Mouse (Mus musculus) liver, embryonic 13.5 days (tissue): ENCODE measurements around the gene Ak7. TPM values are rescaled to one million over a fixed set of nuclear protein-coding genes. Genes with fewer than 3 reads are reported as not detected.

ENCODE experiments used
- ATAC-seq: fragments of 200-750 bp; cut with Nextera tagmentation; 2 replicates; pipeline ENCODE4 v1.8.0; 2017; ENCODE audit warnings: low read depth, mild to moderate bottlenecking, moderate number of reproducible peaks, moderate library complexity
- DNase-seq: peaks from one replicate; pipeline ENCODE4 v3.0.0; 2022
- H3K27ac ChIP-seq: fragments of 300-500 bp; sonication (generic); 2 replicates; pipeline ENCODE4 v1.5.1; 2015; ENCODE audit warnings: moderate library complexity, mild to moderate bottlenecking, inconsistent platforms
- H3K27me3 ChIP-seq: fragments of 300-500 bp; sonication (generic); 2 replicates; pipeline ENCODE4 v1.6.1; 2015; ENCODE audit warnings: mild to moderate bottlenecking, inconsistent platforms
- H3K36me3 ChIP-seq: fragments of 300-500 bp; sonication (generic); 2 replicates; pipeline ENCODE4 v1.6.1; 2015; ENCODE audit warnings: mild to moderate bottlenecking, inconsistent platforms
- H3K4me1 ChIP-seq: fragments of 300-500 bp; sonication (generic); replicated peaks from 2 replicates; pipeline ENCODE4 v1.6.1; 2015; ENCODE audit warnings: inconsistent platforms
- H3K4me2 ChIP-seq: fragments of 300-500 bp; sonication (generic); 2 replicates; pipeline ENCODE4 v1.6.1; 2015; ENCODE audit warnings: inconsistent platforms, mild to moderate bottlenecking, moderate library complexity
- H3K4me3 ChIP-seq: fragments of 300-500 bp; sonication (generic); replicated peaks from 2 replicates; pipeline ENCODE4 v1.5.1; 2015; ENCODE audit warnings: mild to moderate bottlenecking, inconsistent platforms
- H3K9ac ChIP-seq: fragments of 300-500 bp; sonication (generic); 2 replicates; pipeline ENCODE4 v1.6.1; 2015; ENCODE audit warnings: mild to moderate bottlenecking, inconsistent platforms
- H3K9me3 ChIP-seq: fragments of 300-500 bp; sonication (generic); replicated peaks from 2 replicates; pipeline ENCODE4 v1.6.1; 2016; ENCODE audit warnings: inconsistent platforms
- WGBS: fragments of 180-500 bp; shearing (Covaris S2); methylation state at CpG from one replicate; pipeline ENCODE4 v1.1.7; 2015; ENCODE audit not compliant: insufficient replicate concordance; 5-methylcytosine and 5-hydroxymethylcytosine counted together
- polyA plus RNA-seq: library from polyadenylated mRNA; unstranded; fragments of >200 nt; fragmentation: Nextera tagmentation; extraction: Ambion mirVana; gene quantifications from 2 replicates; pipeline ENCODE4 v1.2.1, GENCODE M21; 2015

Gene Ak7
- polyA plus RNA-seq, 1 experiment from 2014 or later, result 0.03 TPM

- Histone ChIP-seq H3K9ac (no peak overlapping the region), H3K9me3 (no peaks in the 10 kb centered on the region), H3K27me3 (no peaks in the 10 kb centered on the region), H3K4me3 (no peak overlapping the region), H3K4me1 (no peaks in the 10 kb centered on the region), H3K36me3 (0 out of 2 replicates have a peak, but pooled peaks cover 19% of the 10 kb centered on the region), H3K4me2 (no peak overlapping the region), H3K27ac (no peak overlapping the region)
- 88% methylated on average over 2 of the region's 2 CpGs for WGBS
- DNase-seq (no peak), ATAC-seq (no peak)
These were observed 11.8 kb upstream of the Ak7 start for GRCm38 (mm10) chr12:105694021-105694420.

- Histone ChIP-seq H3K4me1 (no peaks in the 10 kb centered on the region), H3K4me2 (no peak overlapping the region), H3K27me3 (no peaks in the 10 kb centered on the region), H3K9ac (no peak overlapping the region), H3K36me3 (peaks cover 21% of the 10 kb centered on the region), H3K4me3 (no peak overlapping the region), H3K27ac (no peak overlapping the region), H3K9me3 (no peaks in the 10 kb centered on the region)
- 78% methylated on average over 7 of the region's 7 CpGs for WGBS
- ATAC-seq, result no peak
- DNase-seq, result no peak
These were observed 9.9 kb upstream of the Ak7 start for GRCm38 (mm10) chr12:105695848-105696247.

- Histone ChIP-seq H3K27ac (no peak overlapping the region), H3K36me3 (peaks cover 14% of the 10 kb centered on the region), H3K9me3 (no peaks in the 10 kb centered on the region), H3K4me3 (no peak overlapping the region), H3K4me1 (no peaks in the 10 kb centered on the region), H3K9ac (no peak overlapping the region), H3K4me2 (no peak overlapping the region), H3K27me3 (no peaks in the 10 kb centered on the region)
- WGBS, result 78% methylated on average over 8 of the region's 8 CpGs
- ATAC-seq (no peak), DNase-seq (no peak)
These were observed 8.5 kb upstream of the Ak7 start for GRCm38 (mm10) chr12:105697104-105697780.

GRCm38 (mm10) chr12:105700433-105700832 lies 5.3 kb upstream of the Ak7 start:
- Histone ChIP-seq H3K27ac (no peak overlapping the region), H3K4me1 (peaks cover 5% of the 10 kb centered on the region), H3K9me3 (no peaks in the 10 kb centered on the region), H3K27me3 (no peaks in the 10 kb centered on the region), H3K4me3 (no peak overlapping the region), H3K4me2 (no peak overlapping the region), H3K36me3 (peaks cover 7% of the 10 kb centered on the region), H3K9ac (no peak overlapping the region)
- 84% methylated on average over 12 of the region's 12 CpGs for WGBS
- DNase-seq (no peak), ATAC-seq (no peak)

- no peaks in the 10 kb centered on the region for H3K9me3 ChIP-seq
- no peaks in the 10 kb centered on the region for H3K36me3 ChIP-seq
- H3K27me3 ChIP-seq, result peaks cover 4% of the 10 kb centered on the region; the same call in 1 of the 2 replicates
- peak; percentile 75 for ATAC-seq
- H3K4me3 ChIP-seq, result peak overlapping the region; percentile 23; the same call in 1 of the 2 replicates
- no peak overlapping the region for H3K27ac ChIP-seq
- no peak overlapping the region for H3K9ac ChIP-seq
- H3K4me2 ChIP-seq, result peak overlapping the region; percentile 54
- WGBS, result 37% methylated on average over 17 of the region's 17 CpGs
- peaks cover 23% of the 10 kb centered on the region for H3K4me1 ChIP-seq
- peak; percentile 59 for DNase-seq
These were observed 12.8 kb downstream of the Ak7 start for GRCm38 (mm10) chr12:105718616-105719015.

- ATAC-seq (no peak), DNase-seq (no peak)
- WGBS, result 64% methylated on average over 3 of the region's 3 CpGs
- H3K9me3 ChIP-seq, result no peaks in the 10 kb centered on the region
- no peak overlapping the region for H3K9ac ChIP-seq
- H3K4me3 ChIP-seq, result no peak overlapping the region
- no peaks in the 10 kb centered on the region for H3K36me3 ChIP-seq
- H3K27ac ChIP-seq, result no peak overlapping the region
- no peak overlapping the region for H3K4me2 ChIP-seq
- H3K27me3 ChIP-seq, result peaks cover 2% of the 10 kb centered on the region; the same call in 1 of the 2 replicates
- H3K4me1 ChIP-seq, result peaks cover 38% of the 10 kb centered on the region
These were observed 14.4 kb downstream of the Ak7 start for GRCm38 (mm10) chr12:105720196-105720595.

- Histone ChIP-seq H3K9me3 (no peaks in the 10 kb centered on the region), H3K4me1 (peaks cover 51% of the 10 kb centered on the region), H3K4me3 (no peak overlapping the region), H3K27me3 (no peaks in the 10 kb centered on the region), H3K9ac (no peak overlapping the region), H3K27ac (no peak overlapping the region), H3K36me3 (no peaks in the 10 kb centered on the region), H3K4me2 (no peak overlapping the region)
- 71% methylated on average over 14 of the region's 14 CpGs for WGBS
- ATAC-seq (no peak), DNase-seq (no peak)
These were observed 15.8 kb downstream of the Ak7 start for GRCm38 (mm10) chr12:105721452-105722132.

- peaks cover 61% of the 10 kb centered on the region for H3K4me1 ChIP-seq
- 1% methylated on average over 5 of the region's 5 CpGs for WGBS
- no peak for ATAC-seq
These were observed 16.9 kb downstream of the Ak7 start for GRCm38 (mm10) chr12:105722657-105723056.

GRCm38 (mm10) chr12:105724616-105725015 lies 18.8 kb downstream of the Ak7 start:
- peak; percentile 43 for DNase-seq
- Histone ChIP-seq H3K27me3 (no peaks in the 10 kb centered on the region), H3K4me3 (no peak overlapping the region), H3K9ac (no peak overlapping the region), H3K4me2 (peak overlapping the region; percentile 32), H3K4me1 (peaks cover 56% of the 10 kb centered on the region), H3K36me3 (no peaks in the 10 kb centered on the region), H3K27ac (peak overlapping the region; percentile 79), H3K9me3 (no peaks in the 10 kb centered on the region)
- 5% methylated on average over 1 of the region's 1 CpGs for WGBS
- ATAC-seq, result peak; percentile 72

More at GRCm38 (mm10) chr12:105722657-105723056, 16.9 kb downstream of the Ak7 start:
- no peaks in the 10 kb centered on the region for H3K36me3 ChIP-seq
- no peaks in the 10 kb centered on the region for H3K27me3 ChIP-seq
- DNase-seq, result peak; percentile 26
- no peak overlapping the region for H3K4me2 ChIP-seq
- no peak overlapping the region for H3K9ac ChIP-seq
- H3K27ac ChIP-seq, result no peak overlapping the region
- no peak overlapping the region for H3K4me3 ChIP-seq
- no peaks in the 10 kb centered on the region for H3K9me3 ChIP-seq

- H3K4me1 ChIP-seq, result peaks cover 57% of the 10 kb centered on the region
- H3K4me2 ChIP-seq, result no peak overlapping the region
- H3K27me3 ChIP-seq, result no peaks in the 10 kb centered on the region
- no peak overlapping the region for H3K9ac ChIP-seq
- DNase-seq (no peak), ATAC-seq (no peak)
- no peak overlapping the region for H3K4me3 ChIP-seq
- H3K27ac ChIP-seq, result peak overlapping the region; percentile 77
- no peaks in the 10 kb centered on the region for H3K9me3 ChIP-seq
- no peaks in the 10 kb centered on the region for H3K36me3 ChIP-seq
- WGBS, result 78% methylated on average over 13 of the region's 13 CpGs
These were observed 20.0 kb downstream of the Ak7 start for GRCm38 (mm10) chr12:105725736-105726135.

- 27% methylated on average over 3 of the region's 3 CpGs for WGBS
- H3K9me3 ChIP-seq, result no peaks in the 10 kb centered on the region
- H3K27ac ChIP-seq, result peak overlapping the region; percentile 77
- H3K4me2 ChIP-seq, result peak overlapping the region; percentile 39
- peaks cover 62% of the 10 kb centered on the region for H3K4me1 ChIP-seq
- no peak overlapping the region for H3K4me3 ChIP-seq
- no peaks in the 10 kb centered on the region for H3K36me3 ChIP-seq
- no peaks in the 10 kb centered on the region for H3K27me3 ChIP-seq
- ATAC-seq, result peak; percentile 86
- peak; percentile 40 for DNase-seq
- peak overlapping the region; percentile 46; the same call in 1 of the 2 replicates for H3K9ac ChIP-seq
These were observed 21.5 kb downstream of the Ak7 start for GRCm38 (mm10) chr12:105727268-105727667.
